Mouse (Mus musculus) gastrocnemius, postnatal 10 days (tissue): ENCODE data around the gene Pygo1. TPM values are rescaled to one million over a fixed set of nuclear protein-coding genes. Genes with fewer than 3 reads are reported as not detected.

Source experiments
- DNase-seq: peaks from one replicate; pipeline ENCODE4 v3.0.0; 2021; ENCODE audit warnings: mixed read lengths
- total RNA-seq, 2 experiments: library from RNA; stranded (reverse); gene quantifications; 2 replicates each; pipeline ENCODE4 v1.2.3; 2021

The Pygo1 gene
- total RNA-seq, 2 experiments from 2014 or later = 5.0 to 5.3 TPM

DNA sequence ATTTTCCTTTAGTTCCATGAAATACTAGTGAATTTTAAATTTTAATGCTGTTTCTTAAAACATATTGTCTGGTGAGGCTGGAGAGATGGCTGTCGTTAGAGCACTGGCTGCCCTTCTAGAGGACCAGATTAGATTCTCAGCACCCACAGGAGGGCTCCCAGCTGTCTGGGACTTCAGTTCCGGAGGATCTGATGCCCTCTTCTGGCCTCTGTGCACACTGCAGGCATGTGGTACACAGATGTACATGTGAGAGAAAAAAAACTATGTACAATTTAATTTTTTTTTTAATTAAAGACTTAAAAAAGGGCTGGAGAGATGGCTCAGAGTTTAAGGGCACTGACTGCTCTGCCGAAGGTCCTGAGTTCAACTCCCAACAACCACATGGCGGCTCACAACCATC, 9.9 kb downstream of the Pygo1 start:
- DNase-seq = no peak

DNA sequence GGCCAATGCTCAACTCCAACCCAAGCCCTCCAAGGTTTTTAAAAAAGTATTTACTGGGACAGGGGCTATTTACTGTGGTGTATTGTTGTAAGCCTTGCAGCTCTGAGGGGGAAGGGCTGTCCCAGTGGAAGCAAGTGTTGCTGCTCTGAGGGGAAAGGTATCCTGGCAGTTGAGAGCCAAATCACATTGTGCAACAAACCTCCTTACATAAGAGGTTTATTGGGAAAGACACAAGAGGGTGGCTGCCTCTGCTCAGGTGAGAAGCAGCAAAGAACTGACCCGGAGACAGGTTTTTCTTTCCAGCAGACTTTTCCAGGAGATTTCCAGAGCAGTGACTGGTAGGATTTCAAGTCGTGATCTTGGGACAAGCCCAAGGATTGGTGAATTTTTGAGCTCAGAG, 10.9 kb downstream of the Pygo1 start:
- DNase-seq = no peak

DNA sequence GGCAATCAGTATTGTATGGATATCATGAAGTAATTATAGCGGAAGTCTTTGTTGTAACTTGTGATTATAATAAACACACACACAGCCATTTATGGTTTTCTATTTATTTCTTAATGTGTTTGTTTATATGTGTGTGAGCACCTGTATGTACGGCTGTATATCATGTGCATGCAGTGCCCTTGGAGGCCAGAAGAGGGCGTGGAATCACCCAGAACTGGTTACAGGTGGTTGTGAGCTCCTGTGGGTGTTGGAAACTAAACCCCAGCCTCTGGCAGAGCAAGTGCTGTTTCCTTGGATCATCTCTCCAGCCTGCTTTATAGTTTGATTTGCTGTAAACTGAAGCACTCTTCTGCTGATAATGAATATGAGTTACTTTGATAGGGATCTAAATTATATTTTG, 18.0 kb downstream of the Pygo1 start:
- DNase-seq = no peak

DNA sequence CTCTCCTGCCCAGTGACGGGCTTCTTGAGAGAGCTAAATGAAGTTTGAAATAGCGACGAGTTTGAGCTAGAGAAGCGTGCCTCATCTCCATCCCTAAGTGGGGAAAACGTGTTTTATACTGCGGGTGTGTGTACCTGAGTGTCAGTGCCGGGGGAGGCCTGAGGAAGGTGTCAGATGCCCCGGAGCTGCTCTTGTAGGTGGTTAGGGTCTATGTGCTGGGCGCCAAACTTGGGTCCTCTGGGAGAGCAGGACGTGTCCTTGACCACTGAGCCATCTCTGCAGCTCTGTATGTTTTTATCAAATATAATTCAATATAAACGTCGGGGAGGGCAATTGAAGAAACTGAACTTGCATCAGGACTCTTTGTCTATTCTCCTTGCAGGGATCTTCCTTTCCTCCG, 18.8 kb downstream of the Pygo1 start:
- no peak for DNase-seq

DNA sequence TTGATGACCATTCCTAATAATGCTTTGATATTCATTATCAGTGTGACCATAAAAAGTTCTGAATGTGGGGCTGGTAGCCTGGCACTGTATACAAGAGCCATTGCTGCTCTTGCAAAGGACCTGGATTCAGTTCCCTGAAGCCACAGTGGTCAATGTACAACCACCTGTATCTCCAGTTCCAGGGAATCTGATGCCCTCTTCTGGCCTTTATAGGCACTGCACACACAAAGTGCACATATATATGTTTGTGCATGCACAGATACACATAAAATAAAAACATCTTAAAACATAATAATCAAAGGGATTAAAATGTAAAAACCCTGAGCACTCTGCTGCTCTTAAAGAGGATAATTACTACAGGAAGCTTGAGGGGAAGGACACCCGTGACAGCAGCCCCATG, 21.6 kb downstream of the Pygo1 start:
- no peak for DNase-seq

DNA sequence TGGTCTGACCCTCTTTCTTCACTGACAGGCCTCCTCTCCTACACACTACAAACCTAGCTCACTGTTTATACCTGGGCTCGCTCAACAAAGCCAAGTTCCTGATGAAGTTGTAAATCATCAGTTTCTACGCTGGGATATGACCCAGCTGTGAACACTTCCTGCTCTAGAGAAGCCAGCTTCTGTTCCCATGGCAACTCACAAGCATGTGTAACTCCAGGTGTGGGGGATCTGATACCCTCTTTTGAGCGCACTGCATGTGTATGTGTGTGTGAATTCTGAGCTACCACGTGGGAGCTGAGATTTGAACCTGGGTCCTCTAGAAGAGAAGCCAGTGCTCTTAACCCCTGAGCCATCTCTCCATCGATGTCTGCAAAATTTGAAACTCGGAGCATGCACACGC, 24.1 kb downstream of the Pygo1 start:
- DNase-seq = no peak

DNA sequence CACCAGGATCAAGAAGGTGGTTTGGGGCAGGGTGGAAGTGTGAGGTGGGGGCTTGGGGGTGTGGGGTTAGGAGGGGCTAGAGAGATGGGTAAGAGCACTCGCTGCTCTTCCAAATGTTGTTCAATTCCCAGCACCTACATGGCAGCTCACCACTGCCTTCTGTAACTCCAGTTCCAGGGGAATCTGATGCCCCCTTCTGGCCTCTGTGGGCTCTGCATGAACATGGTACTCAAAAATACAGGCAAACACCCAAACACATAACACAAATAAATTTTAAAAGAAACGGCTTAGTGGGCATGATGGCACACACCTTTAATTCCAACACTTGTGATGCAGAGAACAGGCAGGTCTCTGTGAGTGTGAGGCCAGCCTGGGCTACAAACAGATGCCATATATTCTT, 29.3 kb downstream of the Pygo1 start:
- no peak for DNase-seq

DNA sequence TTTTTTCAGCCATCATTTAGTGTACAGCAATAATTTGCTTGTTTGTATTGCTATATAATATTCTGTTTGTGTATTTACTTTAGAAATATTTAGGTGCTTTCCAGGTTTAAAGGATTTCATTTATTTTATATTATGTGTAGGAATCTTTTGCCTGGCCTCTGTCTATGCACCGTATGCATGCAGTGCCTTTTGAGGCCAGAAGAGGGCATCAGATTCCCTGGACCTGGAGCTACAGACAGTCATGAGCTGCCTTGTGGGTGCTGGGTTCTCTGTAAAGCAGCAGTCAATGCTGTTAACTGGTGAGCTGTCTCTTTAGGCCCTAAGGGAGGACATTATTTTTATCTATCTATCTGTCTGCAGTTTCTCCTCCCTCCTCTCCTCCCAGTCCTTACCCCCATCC, 30.1 kb downstream of the Pygo1 start:
- DNase-seq = peak; percentile 20

DNA sequence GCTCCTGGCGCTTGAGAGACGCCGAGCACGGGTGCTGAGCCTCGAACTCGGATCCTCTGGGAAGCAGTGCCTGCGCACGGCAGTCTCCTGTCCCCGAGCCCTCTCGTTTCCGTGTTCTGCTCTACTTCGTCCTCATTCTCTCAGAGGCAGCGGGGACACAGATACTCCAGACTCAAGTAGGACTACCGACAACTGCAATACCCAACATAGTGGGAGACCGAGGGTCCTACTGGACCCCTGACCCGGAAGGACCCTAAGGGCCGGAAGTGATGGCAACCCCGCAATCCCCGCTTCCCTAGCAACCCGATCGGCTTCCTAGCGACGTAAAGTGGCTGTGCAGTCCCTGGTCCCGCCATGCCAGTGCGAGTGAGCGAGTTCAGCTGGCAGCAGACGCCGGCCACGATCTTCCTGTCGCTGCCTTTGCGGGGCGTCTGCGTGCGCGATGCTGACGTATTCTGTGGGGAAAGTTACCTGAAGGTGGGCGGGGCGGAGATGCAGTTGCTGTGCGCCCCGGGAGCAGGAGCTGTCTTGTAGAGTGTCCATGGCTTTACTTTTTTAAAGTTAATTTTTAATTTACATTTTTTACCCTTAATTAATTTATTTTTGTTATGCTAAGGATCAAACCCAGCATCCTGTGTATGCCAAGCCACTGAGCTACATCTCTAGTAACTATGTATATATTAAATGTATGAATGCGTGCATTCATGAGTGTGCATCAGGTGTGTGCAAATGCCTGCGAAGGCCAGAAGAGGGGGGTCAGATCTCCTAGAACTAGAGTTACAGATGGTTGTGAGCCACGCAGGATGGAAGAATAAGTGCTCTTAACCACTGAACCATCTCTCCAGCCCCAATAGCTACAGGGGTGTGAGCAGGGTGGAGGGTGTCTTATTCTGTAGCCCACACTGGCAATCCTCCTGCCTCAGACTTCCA, 33.3 kb downstream of the Pygo1 start, which contains the start of the genes Dyx1c1 and Gm44503:
Gene Dyx1c1, plus strand, starts transcription at position 265 of the 930 bp plus-strand sequence.
Gene Gm44503, plus strand, starts transcription at position 332 of the 930 bp plus-strand sequence.
- DNase-seq = peak; percentile 58

DNA sequence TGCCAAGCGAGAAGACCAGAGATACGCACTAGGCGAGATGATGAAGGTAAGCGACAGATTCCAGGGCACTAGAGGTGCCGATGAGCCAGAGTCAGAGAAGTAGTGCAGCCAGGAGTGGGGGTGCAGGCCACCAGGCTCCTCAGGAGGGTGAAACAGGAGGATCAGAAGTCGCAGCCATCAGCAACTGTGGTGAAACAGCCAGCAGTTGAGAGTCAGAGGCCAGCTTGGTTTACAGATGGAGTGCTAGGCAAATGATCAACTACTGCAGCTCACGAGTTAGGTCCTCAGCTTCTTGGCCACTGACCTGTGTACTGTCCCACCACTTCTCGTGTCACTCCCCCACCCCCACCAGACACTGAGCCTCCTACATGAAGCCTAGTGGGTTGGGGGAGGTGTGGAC, 35.9 kb downstream of the Pygo1 start:
- no peak for DNase-seq

DNA sequence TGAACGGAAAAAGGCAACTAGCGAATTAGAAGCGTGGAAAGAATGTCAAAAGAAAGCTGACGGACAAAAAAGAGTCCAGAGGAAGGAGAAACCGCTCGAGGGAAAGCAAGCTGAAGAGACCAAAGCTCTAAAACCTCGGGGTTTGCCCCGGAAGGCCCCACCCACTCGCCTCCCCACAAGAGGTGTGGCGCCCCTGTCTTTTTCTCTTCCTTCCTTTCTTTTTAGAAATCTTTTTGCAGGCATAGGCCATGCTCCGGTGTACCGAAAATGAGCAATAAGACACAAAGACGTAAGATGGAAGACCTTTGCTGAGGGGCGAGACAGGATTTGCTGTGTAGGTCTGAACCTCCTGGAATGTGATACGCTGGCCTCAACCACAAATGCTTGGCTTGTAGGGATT, 36.5 kb downstream of the Pygo1 start:
- DNase-seq = no peak

DNA sequence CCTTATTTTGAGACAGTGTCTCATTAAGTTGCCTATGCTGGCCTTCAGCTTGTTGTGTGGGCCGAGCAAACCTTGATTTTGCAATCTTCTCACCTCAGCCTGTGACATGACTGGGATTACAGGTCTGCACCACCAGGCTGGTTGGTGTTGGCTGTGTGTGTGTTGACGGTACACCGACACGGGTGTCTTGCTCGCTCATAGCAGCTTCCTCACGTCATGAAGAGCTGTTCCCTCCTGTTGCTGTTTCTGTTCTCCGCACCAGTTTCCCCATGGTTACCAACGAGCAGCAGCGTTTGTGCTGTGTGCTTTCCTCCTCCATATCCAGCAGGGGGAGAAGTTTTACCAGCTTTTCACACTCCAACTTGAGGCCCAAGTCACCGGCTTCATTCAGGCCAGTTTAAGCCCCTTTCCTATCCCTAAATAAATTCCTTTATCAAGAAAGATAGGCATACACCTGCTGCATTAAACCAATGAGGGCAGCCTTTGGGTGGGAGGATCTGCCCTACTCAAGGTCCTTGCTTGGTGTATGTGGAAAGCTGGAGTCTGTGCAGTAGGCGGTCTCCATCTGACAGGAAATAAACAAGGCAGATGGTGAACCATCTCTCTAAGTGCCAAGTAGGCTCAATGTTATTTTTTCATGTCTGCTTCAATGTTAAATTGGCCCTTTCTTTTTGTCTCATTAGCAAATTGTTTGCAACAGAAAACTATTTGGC, 43.1 kb downstream of the Pygo1 start:
- DNase-seq = no peak

DNA sequence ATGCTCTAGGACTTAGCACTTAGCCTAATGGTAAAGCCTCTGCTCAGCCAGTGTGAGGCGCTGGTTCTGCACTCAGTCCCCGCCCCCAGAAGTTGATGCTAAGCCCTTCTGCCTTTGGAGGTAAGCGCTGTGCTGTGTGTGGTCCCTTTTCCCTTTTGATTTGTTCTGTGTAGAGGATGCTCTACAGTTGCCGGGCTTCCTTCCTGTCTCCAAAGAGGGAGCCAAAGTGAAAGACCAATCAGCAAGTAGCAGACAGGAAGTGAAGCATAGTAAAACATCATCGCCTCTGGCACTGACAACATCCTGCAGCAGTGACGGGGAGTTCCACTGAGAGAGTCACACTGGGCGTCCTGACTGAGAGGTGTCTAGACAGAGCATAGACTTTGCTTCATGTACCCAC, 44.4 kb downstream of the Pygo1 start:
- no peak for DNase-seq

DNA sequence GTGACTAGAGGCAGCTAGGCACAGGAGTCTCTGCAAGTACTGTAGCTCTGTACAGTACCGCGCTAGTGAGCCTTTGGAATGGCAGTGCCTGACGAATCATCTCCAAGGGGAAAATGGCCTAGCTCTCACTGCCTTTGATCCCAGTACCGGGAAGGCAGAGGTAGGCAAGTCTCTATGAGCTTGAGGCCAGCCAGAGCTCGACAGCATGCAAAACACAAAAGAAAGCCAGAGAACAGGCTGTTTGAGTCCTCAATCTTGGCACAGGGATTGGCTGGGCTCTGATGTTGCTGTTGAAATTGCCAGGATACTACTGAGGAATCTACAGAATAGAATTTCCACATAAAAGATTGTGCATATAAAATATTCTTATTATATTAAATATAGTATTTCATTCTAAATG, 47.0 kb downstream of the Pygo1 start:
- DNase-seq = no peak

DNA sequence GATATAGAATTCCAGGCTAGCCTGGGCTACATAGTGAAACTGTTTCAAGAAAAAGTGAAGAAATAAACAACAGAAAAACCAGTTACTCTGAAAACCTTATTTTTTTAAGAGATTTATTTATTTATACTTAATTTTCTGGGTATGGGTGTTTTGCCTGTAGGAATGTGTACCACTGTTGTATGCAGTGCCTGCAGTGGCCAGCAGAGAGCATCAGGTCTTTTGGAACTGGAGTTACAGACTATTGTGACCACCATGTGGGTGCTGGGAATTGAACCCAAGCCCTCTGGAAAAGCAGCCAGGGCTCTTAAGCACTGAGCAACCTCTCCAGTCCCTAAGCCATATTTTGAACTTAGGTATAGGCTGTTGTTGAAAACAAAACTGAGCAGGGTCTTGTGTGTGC, 47.5 kb downstream of the Pygo1 start:
- no peak for DNase-seq

DNA sequence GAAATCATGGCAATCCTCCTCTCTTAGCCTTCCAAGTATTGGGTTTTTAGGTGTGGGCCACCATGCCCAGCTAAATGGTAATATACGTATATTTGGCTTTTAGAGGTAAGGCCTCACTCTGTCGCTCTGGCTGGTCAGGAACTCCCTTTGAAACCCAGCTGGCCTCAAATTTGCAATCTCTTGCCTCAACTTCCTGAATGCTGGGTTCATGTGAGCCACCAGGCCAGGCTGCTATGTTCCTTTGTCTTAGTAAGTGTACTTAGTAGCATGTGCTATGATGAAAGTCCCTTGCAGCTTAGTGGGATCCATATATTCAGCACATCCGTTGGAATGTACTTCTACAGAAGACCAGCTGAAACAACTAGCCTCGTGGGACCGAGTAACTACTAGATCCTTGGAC, 49.3 kb downstream of the Pygo1 start:
- DNase-seq = no peak

DNA sequence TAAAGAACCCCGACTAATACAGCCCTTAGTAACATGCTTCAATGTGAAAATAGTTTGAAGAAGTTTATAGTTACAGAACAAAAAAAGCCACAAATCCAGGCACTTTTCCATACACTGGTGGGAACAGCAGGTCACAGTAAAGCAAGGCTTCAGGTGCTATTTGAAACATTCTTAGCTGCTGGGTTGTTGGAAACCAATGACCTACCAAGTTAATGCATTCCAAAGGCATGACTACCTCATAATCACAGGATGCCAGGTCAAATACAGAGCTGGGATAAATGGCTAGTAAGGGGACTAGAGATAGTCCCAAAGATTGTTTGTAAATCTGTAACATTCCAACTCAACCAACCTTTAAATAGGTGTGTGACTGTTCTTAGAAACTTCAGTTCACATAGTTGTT, 49.8 kb downstream of the Pygo1 start:
- no peak for DNase-seq

DNA sequence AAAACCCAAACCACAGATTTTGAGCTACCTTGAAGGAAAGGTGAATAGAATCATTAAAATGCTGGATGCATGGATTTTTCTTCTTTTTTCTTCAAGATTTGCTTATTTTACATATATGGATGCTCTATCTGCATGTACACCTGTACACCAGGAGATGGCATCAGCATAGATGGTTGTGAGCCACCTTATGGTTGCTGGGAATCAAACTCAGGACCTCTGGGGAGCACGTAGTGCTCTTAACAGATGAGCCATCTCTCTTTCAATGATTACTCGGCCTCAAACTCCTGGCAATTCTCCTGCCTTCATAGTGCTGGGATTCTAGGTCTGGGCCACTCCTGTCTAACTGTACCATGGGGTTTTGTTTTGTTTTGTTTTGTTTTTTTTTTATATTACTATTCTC, 57.6 kb downstream of the Pygo1 start:
- no peak for DNase-seq

DNA sequence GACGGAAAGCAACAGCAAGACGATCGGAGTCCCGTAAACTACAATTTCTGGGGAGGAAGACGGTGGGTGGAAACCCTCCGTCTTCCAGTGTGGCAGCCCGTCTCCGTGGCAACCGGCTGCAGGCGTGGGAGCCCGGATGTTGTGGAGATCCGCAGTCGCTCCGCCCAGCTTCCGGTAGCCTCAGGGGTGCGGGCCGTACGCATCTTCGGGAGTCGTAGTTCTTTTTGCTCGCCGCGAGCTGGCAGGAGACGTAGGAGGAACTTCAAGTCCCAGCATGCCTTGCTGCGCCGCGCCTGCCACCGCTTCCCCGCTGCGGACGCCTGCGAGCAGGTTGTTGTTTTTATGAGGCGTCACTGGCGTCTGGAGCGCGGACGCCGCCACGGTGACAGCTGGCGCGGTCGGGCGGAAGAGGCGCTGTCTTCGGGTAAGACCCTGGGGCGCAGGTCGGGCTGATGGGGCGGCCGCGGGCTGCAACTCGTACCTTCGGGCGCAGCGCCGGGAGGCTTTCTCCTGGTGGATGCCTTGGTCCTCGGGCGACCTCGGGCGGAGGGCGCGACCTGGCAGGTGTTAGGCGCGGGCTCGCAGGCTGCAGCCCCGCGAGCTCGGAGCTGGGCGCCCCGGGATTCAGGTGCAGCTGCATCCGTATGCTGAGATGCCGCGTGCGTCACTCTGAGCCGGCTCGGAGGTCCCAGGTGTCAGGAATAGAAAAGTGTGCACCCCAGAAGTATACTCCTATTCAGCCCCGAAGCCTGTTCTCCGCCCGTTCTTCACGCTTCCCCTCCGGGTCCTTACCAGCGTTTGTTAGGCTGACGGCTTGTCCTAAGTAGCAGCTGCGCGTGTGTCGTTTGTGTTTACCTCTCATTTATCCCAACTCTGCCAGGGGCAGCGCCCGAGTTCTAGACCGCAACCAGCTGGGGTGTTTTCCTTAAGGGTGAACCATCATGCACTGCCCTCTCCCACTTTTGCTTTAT, 60.1 kb downstream of the Pygo1 start, which contains the start of the genes Ccpg1os and Ccpg1:
Gene Ccpg1os, minus strand, starts transcription at position 133 of the 971 bp plus-strand sequence.
Gene Ccpg1, plus strand, starts transcription at position 180 of the 971 bp plus-strand sequence.
- peak; percentile 92 for DNase-seq

DNA sequence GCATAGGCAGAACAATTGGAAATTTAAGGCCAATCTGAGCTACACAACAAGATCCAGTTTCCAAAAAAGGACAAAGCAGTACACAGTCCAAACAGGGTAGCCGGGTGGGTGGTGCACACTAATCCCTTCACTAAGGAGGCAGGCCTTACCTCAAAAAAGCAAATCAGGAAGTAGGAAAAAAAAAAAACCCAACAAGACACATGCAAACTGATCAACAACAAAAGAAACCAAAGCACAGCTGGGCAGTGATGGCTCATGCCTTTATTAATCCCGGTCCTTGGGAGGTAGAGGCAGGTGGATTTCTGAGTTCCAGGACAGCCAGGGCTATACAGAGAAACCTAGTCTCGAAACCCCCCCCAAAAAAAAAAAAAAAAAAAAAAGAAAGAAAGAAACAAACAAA, 62.3 kb downstream of the Pygo1 start:
- DNase-seq = no peak

DNA sequence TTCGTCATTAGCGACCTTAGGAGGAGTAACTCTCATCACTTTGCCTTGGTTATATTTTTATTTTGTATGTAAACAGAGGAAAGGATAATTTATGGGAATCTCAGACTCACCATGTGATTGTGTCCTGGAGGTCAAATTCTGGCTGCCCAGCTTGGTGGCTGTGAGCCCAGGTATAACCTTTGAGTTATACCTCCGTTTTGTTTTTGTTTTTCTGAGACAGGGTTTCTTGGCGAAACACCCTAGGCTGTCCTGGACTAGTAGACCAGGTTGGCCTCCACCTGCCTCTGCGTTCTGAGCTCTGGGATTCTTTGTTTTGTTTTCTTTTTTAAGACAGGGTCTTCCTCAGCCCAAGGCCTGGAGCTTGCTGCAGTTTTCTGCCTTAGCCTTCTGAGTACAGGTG, 63.3 kb downstream of the Pygo1 start:
- no peak for DNase-seq

DNA sequence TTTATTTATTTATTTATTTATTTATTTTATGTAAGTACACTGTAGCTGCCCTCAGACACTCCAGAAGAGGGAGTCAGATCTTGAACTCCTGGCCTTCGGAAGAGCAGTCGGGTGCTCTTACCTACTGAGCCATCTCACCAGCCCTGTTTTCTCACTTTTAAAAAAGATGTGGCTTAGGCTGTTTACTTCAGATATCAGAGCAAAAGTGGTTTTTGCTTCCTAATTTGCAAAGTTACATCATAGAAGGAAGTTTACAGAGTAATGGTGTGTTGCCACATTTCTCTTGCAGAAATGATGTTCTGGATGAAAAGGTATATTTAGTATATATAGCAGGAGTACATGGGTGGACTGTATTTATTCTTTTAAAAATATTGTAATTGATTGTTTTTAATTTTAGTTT, 66.0 kb downstream of the Pygo1 start:
- DNase-seq = no peak
